Mouse (Mus musculus): Measurements from ENCODE around the gene Mgat4a. TPM values are rescaled to one million over a fixed set of nuclear protein-coding genes. Genes with fewer than 3 reads are reported as not detected.
"Not testable (repeated sequence)": the region's sequence is repeated elsewhere in the genome, so short reads cannot be mapped to it uniquely, and the experiment has no call there.

Gene Mgat4a
- polyA plus RNA-seq, 1 experiment from 2014 or later = 9.3 TPM

- Histone ChIP-seq H3K9ac (replicated peaks; ENCODE audit: low read depth, low read length) (peak overlapping the region; percentile 81), H3K4me1 (replicated peaks; ENCODE audit: control insufficient read depth, insufficient read depth, low read length) (peaks cover 8% of the 10 kb centered on the region), H3K36me3 (ENCODE audit: control insufficient read depth, insufficient read depth) (no peaks in the 10 kb centered on the region; the same call in 1 of the 2 replicates), H3K4me2 (ENCODE audit: low read length) (peak overlapping the region; percentile 73), H3K27me3 (replicated peaks; ENCODE audit: control insufficient read depth, insufficient read depth, low read length) (peaks cover 8% of the 10 kb centered on the region; the same call in 1 of the 2 replicates), H3K9me3 (ENCODE audit: control insufficient read depth, low read length) (no peaks in the 10 kb centered on the region), H3K4me3 (replicated peaks; ENCODE audit: low read length) (peak overlapping the region; percentile 82), H3K27ac (ENCODE audit: low read length) (no peak overlapping the region; the same call in 1 of the 2 replicates)
- ATAC-seq = peak; percentile 75
- WGBS = 2% methylated on average over 45 of the region's 47 CpGs
Measured at GRCm38 (mm10) chr1:37539968-37540809, 627 bp downstream of the Mgat4a start.

- peaks cover 7% of the 10 kb centered on the region; the same call in 1 of the 2 replicates for H3K4me1 ChIP-seq (replicated peaks; ENCODE audit: control insufficient read depth, insufficient read depth, low read length)
- no peaks in the 10 kb centered on the region; the same call in 1 of the 2 replicates for H3K36me3 ChIP-seq (ENCODE audit: control insufficient read depth, insufficient read depth)
- no peak overlapping the region for H3K27ac ChIP-seq (ENCODE audit: low read length)
- no peak overlapping the region for H3K4me2 ChIP-seq (ENCODE audit: low read length)
- no peak overlapping the region for H3K4me3 ChIP-seq (replicated peaks; ENCODE audit: low read length)
- no peak for ATAC-seq
- WGBS = 37% methylated on average over 5 of the region's 5 CpGs
- no peak overlapping the region for H3K9ac ChIP-seq (replicated peaks; ENCODE audit: low read depth, low read length)
- H3K9me3 ChIP-seq (ENCODE audit: control insufficient read depth, low read length) = no peaks in the 10 kb centered on the region
- H3K27me3 ChIP-seq (replicated peaks; ENCODE audit: control insufficient read depth, insufficient read depth, low read length) = no peaks in the 10 kb centered on the region
Measured at GRCm38 (mm10) chr1:37534532-37535108, 6.2 kb downstream of the Mgat4a start.

- H3K27me3 ChIP-seq (replicated peaks; ENCODE audit: control insufficient read depth, insufficient read depth, low read length) = no peaks in the 10 kb centered on the region
- H3K36me3 ChIP-seq (ENCODE audit: control insufficient read depth, insufficient read depth) = no peaks in the 10 kb centered on the region; the same call in 1 of the 2 replicates
- H3K4me2 ChIP-seq (ENCODE audit: low read length) = no peak overlapping the region
- H3K4me3 ChIP-seq (replicated peaks; ENCODE audit: low read length) = no peak overlapping the region
- no peaks in the 10 kb centered on the region for H3K9me3 ChIP-seq (ENCODE audit: control insufficient read depth, low read length)
- H3K9ac ChIP-seq (replicated peaks; ENCODE audit: low read depth, low read length) = no peak overlapping the region
- H3K4me1 ChIP-seq (replicated peaks; ENCODE audit: control insufficient read depth, insufficient read depth, low read length) = peaks cover 9% of the 10 kb centered on the region; the same call in 1 of the 2 replicates
- H3K27ac ChIP-seq (ENCODE audit: low read length) = no peak overlapping the region
- no peak for ATAC-seq
- WGBS = 61% methylated on average over 7 of the region's 7 CpGs
Measured at GRCm38 (mm10) chr1:37533181-37533580, 7.6 kb downstream of the Mgat4a start.

GRCm38 (mm10) chr1:37532533-37532840 lies 8.3 kb downstream of the Mgat4a start:
- Histone ChIP-seq H3K4me3 (replicated peaks; ENCODE audit: low read length) (no peak overlapping the region), H3K27me3 (replicated peaks; ENCODE audit: control insufficient read depth, insufficient read depth, low read length) (no peaks in the 10 kb centered on the region), H3K27ac (ENCODE audit: low read length) (no peak overlapping the region), H3K4me2 (ENCODE audit: low read length) (no peak overlapping the region), H3K9me3 (ENCODE audit: control insufficient read depth, low read length) (no peaks in the 10 kb centered on the region), H3K36me3 (ENCODE audit: control insufficient read depth, insufficient read depth) (no peaks in the 10 kb centered on the region; the same call in 1 of the 2 replicates), H3K9ac (replicated peaks; ENCODE audit: low read depth, low read length) (no peak overlapping the region), H3K4me1 (replicated peaks; ENCODE audit: control insufficient read depth, insufficient read depth, low read length) (peaks cover 9% of the 10 kb centered on the region; the same call in 1 of the 2 replicates)
- WGBS = 82% methylated on average over 6 of the region's 6 CpGs
- ATAC-seq = no peak

- Histone ChIP-seq H3K9me3 (ENCODE audit: control insufficient read depth, low read length) (no peaks in the 10 kb centered on the region), H3K27me3 (replicated peaks; ENCODE audit: control insufficient read depth, insufficient read depth, low read length) (no peaks in the 10 kb centered on the region), H3K4me2 (ENCODE audit: low read length) (no peak overlapping the region), H3K27ac (ENCODE audit: low read length) (no peak overlapping the region), H3K36me3 (ENCODE audit: control insufficient read depth, insufficient read depth) (no peaks in the 10 kb centered on the region; the same call in 1 of the 2 replicates), H3K4me1 (replicated peaks; ENCODE audit: control insufficient read depth, insufficient read depth, low read length) (peaks cover 9% of the 10 kb centered on the region; the same call in 1 of the 2 replicates), H3K9ac (replicated peaks; ENCODE audit: low read depth, low read length) (no peak overlapping the region), H3K4me3 (replicated peaks; ENCODE audit: low read length) (no peak overlapping the region)
- ATAC-seq = no peak
- WGBS = 94% methylated on average over 12 of the region's 12 CpGs
Measured at GRCm38 (mm10) chr1:37531654-37532532, 8.9 kb downstream of the Mgat4a start.

GRCm38 (mm10) chr1:37530061-37530460 lies 10.8 kb downstream of the Mgat4a start:
- Histone ChIP-seq H3K4me3 (replicated peaks; ENCODE audit: low read length) (no peak overlapping the region), H3K4me2 (ENCODE audit: low read length) (no peak overlapping the region), H3K4me1 (replicated peaks; ENCODE audit: control insufficient read depth, insufficient read depth, low read length) (peaks cover 9% of the 10 kb centered on the region; the same call in 1 of the 2 replicates), H3K27ac (ENCODE audit: low read length) (no peak overlapping the region), H3K9ac (replicated peaks; ENCODE audit: low read depth, low read length) (no peak overlapping the region), H3K27me3 (replicated peaks; ENCODE audit: control insufficient read depth, insufficient read depth, low read length) (no peaks in the 10 kb centered on the region), H3K36me3 (ENCODE audit: control insufficient read depth, insufficient read depth) (no peaks in the 10 kb centered on the region; the same call in 1 of the 2 replicates), H3K9me3 (ENCODE audit: control insufficient read depth, low read length) (no peaks in the 10 kb centered on the region)
- WGBS = 58% methylated on average over 8 of the region's 8 CpGs
- ATAC-seq = no peak

- no peak for ATAC-seq
- Histone ChIP-seq H3K4me1 (replicated peaks; ENCODE audit: control insufficient read depth, insufficient read depth, low read length) (peaks cover 5% of the 10 kb centered on the region; the same call in 1 of the 2 replicates), H3K4me3 (replicated peaks; ENCODE audit: low read length) (no peak overlapping the region), H3K27ac (ENCODE audit: low read length) (no peak overlapping the region), H3K9me3 (ENCODE audit: control insufficient read depth, low read length) (no peaks in the 10 kb centered on the region), H3K9ac (replicated peaks; ENCODE audit: low read depth, low read length) (no peak overlapping the region), H3K4me2 (ENCODE audit: low read length) (no peak overlapping the region), H3K27me3 (replicated peaks; ENCODE audit: control insufficient read depth, insufficient read depth, low read length) (no peaks in the 10 kb centered on the region), H3K36me3 (ENCODE audit: control insufficient read depth, insufficient read depth) (no peaks in the 10 kb centered on the region)
Measured at GRCm38 (mm10) chr1:37526257-37526656, 14.6 kb downstream of the Mgat4a start.

- H3K36me3 ChIP-seq (ENCODE audit: control insufficient read depth, insufficient read depth) = no peaks in the 10 kb centered on the region
- no peak for ATAC-seq
- no peak overlapping the region for H3K27ac ChIP-seq (ENCODE audit: low read length)
- no peak overlapping the region for H3K4me2 ChIP-seq (ENCODE audit: low read length)
- no peaks in the 10 kb centered on the region for H3K9me3 ChIP-seq (ENCODE audit: control insufficient read depth, low read length)
- H3K9ac ChIP-seq (replicated peaks; ENCODE audit: low read depth, low read length) = no peak overlapping the region
- peaks cover 2% of the 10 kb centered on the region; the same call in 1 of the 2 replicates for H3K4me1 ChIP-seq (replicated peaks; ENCODE audit: control insufficient read depth, insufficient read depth, low read length)
- no peaks in the 10 kb centered on the region for H3K27me3 ChIP-seq (replicated peaks; ENCODE audit: control insufficient read depth, insufficient read depth, low read length)
- WGBS = 95% methylated on average over 4 of the region's 4 CpGs
- H3K4me3 ChIP-seq (replicated peaks; ENCODE audit: low read length) = no peak overlapping the region
Measured at GRCm38 (mm10) chr1:37524669-37525068, 16.1 kb downstream of the Mgat4a start.

- 81% methylated on average over 4 of the region's 4 CpGs for WGBS
- ATAC-seq; H3K4me3 ChIP-seq (replicated peaks; ENCODE audit: low read length); H3K9ac ChIP-seq (replicated peaks; ENCODE audit: low read depth, low read length); H3K36me3 ChIP-seq (ENCODE audit: control insufficient read depth, insufficient read depth); H3K4me2 ChIP-seq (ENCODE audit: low read length); H3K27me3 ChIP-seq (replicated peaks; ENCODE audit: control insufficient read depth, insufficient read depth, low read length); H3K4me1 ChIP-seq (replicated peaks; ENCODE audit: control insufficient read depth, insufficient read depth, low read length); H3K9me3 ChIP-seq (ENCODE audit: control insufficient read depth, low read length); H3K27ac ChIP-seq (ENCODE audit: low read length): not testable (repeated sequence)
Measured at GRCm38 (mm10) chr1:37524122-37524521, 16.7 kb downstream of the Mgat4a start.
